Mouse (Mus musculus): ENCODE data around the gene Prrg4.
"Not testable (repeated sequence)": the region's sequence is repeated elsewhere in the genome, so short reads cannot be mapped to it uniquely, and the experiment has no call there.

The Prrg4 gene

DNA sequence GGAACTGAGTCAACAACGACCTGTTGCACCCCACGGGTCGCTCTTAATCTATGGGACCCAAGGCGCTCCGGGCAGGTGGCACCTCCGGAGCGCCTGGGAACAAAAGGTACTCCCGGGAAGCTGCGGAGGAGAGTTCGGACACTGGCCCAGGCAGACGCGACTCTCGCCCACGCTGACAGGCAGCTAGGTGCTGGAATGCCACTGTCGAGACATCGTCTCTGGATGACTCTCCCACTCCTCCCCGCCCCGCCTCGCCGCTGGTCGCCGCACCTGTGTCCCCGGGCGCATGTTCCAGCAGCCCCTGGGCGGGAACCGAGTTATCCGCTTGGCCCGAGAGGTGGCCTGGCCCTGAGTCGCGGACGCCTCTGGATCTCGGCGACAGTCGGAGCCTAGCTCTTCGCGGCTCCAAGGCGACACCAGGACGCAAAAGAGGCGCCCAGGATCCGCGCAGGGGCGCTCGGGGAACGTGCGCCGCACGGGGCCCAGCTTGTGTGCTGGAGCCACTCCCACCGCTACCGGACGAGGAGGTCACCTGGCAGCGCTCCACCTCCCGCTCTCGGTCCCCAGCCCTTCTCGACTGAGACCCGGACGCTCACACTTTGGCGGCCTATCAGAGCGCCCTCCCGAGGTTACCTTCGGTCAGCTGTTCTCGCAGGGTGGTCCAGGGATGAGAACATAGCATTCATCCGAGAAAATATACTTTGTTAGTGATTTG, at the start of gene Prrg4:
Prrg4 (minus strand) TSS at position 601 of the 715 bp plus-strand sequence.
- peak; percentile 81 to 84 for DNase-seq

DNA sequence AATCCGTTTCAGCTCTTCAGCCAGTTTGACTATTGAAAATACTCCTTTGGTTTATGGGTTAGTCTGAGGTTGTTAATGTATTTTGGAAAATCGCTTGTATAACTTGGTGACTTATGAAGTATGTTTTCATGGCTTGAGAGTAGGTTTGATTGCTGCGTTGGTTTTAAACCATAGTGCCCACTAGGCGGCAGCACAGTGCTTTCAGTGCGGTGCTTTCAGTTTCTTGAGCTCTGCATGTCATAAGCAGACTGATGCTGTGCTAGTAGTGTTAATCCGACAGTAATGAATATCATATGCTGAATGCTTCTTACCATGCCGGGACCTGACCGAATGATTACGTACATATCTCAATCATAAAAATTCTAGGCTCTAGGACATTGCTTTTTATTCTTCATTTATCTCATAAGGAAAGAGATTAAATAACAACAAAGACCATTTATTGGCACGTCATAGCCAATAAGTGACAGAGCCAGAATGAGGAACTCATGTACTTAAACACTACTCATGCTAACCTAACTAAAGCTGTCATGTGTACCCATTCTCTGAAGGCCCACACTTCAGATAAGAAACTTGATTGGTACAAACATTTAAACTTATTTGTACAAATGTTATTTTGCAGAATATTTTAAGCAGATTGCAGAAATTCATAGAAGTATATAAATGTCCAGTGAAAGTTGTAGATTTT, 38.3 kb upstream of the Prrg4 start:
- peak; percentile 66 to 86 for DNase-seq

DNA sequence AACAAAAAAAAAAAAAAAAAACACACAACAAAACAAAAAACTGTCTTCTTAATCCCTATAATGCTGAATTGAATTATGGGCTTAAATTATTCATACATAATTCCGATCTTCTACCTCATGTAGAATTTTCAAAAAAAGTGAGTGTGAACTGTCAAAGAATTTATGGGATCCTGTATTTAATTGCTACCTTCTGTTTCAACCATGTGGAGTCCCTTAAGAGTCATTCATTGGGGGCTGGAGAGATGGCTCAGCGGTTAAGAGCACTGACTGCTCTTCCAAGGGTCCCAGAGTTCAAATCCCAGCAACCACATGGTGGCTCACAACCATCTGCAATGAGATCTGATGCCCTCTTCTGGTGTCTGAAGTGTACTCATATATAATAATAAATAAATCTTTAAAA, 37.7 kb upstream of the Prrg4 start:
- DNase-seq = not testable (repeated sequence)

DNA sequence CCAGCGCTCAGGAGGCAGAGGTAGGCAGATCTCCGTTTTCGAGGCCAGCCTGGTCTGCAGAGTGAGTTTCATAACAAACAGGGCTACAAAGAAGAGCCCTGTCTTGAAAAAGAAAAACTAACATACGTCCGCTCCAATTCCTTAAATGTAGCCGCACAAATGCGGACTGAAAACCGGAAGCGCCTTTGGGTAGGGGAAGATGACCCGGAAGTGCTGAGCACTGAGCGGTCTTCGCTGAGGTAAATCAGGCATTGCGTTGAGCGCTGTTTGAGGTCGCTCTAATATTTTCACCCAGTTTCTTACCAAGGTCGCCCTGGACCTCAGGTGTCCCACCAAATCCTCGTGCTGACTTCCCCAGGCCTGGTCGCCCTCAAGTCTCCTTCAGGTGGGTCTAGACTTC, 36.4 kb upstream of the Prrg4 start:
- no peak for DNase-seq

DNA sequence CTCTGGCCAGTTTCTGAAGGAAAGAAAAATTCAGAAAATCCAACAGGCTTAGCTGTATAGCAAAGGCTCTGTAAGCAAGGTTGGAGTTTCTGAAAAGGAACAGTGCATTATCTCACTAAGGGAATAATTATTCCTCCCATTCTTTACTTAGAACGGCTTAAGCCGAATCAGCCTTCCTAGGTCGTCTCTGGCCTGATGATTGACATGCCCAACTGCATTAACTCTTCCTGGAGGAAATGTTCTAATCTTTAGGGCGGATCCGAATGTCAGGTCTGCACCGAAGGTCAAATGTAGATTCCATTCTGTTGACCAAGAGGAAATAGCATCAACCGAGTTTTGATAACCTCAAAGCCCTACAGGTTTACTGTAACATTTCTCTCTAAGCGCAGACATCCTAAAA, 29.1 kb upstream of the Prrg4 start:
- DNase-seq = no peak

DNA sequence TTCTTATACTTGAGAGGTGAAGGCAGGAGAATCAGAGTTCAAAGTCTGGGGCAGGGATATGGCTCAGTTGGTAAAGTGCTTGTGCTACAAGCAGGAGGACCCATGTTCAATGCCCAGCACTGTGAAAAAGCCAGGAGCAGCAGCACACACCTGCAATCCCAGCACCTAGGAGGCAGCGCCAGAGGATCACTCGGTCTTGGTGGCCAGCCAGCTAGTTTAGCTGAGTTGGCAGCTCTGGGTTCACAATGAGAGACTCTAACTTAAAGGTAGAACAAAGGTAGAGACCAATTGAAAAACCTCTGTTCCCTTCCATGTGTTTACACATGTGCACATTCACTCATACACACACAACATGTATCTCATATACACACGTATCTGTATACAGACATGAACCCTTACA, 19.4 kb upstream of the Prrg4 start:
- peak; percentile 61 to 75 for DNase-seq

DNA sequence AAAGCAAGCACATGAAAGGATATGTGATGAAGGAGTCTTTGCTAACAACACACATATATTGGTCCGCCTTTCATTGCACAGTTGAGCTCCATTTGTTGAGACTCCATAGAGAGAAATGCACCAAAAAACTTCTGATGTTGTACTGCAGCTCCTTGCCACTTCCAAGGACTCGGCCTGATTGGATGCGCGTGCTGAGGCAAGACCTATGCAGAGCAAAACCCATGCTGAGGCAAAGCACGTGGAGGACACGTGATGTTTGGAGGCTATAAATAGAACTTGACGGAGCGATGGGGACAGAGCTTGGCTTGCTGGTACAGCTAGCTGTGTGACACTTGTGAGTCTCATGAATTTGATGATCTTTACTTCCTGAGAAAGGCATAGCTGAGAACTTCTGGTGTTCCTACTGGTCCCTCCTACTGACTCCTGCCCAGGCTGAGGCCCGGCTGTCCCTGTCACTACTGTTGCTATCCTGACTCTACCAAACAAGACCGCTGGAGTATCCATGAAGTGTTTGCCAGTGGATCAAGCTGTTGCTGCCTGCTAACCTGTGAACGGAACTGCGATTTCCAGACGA, 17.7 kb upstream of the Prrg4 start, which contains the start of gene Ccdc73:
Ccdc73 (plus strand) TSS at position 524 of the 574 bp plus-strand sequence.
- DNase-seq = no peak

DNA sequence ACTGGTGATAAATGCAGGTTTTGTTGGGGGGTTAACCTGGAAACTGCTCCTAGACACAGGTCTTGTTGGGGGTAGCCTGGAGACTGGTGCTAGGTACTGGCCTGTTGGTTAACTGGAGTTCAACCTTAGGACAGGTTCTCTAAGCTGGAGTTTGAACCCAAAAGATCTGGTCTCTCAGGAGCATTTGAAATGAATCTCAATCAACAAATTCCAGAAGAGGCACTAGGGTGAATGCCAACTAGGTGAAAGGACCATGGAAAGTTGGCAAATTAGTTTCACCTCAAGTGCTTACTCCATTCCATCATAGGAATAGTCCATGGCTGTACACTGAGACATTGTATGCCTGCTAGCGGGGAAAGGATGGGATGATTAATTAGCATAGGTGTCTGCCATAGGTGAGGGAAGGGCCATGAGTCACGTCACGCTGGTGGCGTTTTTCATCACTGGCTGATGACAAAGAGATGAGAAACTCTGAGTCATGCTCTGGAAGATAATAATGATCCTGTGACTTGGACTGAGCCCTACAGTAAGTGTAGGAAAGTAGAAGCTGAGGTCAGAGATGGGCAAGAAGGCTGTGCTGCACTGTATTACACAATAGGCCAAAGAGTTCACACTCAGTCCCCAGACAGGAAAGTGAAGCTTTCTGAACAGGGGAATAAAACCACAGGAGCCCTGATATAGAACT, 14.6 kb upstream of the Prrg4 start:
- DNase-seq = peak; percentile 74 to 87

DNA sequence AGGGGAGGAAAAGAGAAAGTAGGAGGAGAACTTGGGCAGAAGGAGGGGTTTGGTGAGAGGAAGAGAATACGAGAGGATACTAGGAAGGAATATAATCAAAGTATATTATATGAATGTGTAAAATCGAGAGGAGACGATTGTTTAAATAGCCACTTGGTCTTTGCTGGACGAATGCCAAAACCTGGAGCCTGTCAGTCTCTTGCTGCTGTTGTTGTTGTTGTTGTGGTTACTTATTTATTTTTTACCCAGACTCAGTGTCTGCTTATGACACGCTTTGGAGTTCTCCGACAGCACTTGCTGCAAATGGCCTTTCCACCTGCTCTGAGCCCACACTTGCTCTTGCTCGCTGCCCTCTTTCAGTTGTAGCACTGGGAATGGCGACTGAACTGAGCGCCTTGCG, 10.8 kb upstream of the Prrg4 start:
- DNase-seq = peak; percentile 40 to 43

DNA sequence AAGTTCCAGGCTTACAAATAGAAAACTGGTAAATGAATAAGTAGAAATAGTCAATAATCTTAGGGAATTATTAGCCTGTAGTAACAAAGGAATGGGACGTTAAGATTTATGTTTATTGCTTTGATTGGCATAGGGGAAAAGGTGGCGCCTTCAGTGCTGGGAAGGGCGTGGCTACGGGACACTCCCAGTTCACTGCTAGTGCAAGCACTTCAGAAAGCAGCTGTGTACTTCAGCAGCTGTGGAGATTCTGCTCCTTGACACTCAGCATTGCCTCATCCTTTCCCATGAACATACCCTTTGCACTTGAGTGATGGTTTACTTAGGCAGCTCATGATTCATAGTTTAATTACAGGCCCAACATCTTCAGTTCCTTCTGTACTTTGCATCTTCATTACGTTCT, 9.4 kb upstream of the Prrg4 start:
- peak in 1 of 2 experiments; percentile 30 for DNase-seq

DNA sequence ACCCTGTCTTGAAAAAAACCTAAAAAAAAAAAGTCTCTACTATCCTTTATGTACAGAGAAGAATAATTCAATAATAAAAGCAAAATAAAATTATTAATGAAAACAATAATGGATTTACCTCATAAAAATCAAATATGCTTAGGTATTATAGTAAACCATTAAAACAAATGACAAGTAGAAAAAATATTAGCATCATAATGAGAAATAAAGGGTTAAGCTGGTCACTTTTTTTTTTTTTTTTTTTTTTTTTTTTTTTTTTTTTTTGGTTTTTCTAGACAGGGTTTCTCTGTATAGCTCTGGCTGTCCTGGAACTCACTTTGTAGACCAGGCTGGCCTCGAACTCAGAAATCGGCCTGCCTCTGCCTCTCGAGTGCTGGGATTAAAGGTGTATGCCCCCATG, 8.4 kb upstream of the Prrg4 start:
- DNase-seq = not testable (repeated sequence)

DNA sequence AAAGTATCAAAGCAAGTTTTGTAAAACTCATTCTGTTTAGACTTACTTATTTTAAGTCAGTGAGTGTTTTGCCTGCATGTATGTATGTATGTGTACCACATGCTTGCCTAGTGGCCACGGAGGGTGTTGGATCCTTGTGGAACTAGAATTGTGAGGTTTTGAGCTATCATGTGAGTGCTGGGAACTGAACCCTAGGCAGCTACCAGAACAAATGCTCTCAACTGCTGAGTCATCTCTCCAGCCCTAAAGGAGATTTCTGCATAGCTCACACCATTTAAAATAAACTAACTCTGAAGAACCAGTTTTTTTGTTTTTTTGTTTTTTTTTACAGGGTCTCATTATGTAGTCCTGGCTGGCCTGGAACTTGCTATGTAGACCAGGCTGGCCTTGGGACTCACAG, 6.5 kb upstream of the Prrg4 start:
- no peak for DNase-seq

DNA sequence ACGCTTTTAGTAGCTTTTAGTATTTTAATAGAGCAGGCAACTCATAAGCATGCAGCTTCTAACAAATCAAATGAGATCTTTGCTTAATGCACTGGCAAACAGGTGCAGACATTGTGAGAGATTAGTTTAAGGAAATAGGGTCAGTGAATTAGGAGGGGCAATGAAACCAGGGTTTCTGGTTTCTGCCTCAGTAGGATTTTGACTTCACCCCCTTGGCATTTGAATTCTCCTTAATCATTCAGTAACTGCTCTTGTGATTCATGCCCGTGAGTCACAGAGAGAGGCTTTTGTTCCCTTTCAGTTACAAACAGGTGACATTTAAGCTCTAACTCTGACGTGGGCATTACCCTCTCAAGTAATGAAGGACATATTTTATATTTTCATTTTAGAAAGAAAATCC, 6.1 kb upstream of the Prrg4 start:
- no peak for DNase-seq

DNA sequence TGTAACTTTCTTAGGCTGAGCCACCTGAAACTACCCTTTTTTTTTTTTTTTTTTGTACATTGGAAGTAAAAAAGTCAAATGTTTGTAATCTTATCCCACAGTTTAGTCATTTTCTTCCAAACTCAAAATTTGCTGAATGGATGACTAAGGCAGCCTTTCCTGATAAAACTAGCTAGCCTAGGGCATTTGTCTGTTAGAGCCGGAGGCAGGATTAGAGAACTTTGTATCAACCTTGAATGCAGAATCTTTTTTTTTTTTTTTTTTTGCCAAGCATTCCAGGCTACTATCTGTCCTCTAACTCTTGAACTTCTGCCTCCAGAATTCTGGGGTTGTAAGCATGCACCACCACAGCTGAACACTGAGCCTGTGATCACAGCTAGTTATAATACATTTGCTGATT, 5.2 kb upstream of the Prrg4 start:
- no peak for DNase-seq

DNA sequence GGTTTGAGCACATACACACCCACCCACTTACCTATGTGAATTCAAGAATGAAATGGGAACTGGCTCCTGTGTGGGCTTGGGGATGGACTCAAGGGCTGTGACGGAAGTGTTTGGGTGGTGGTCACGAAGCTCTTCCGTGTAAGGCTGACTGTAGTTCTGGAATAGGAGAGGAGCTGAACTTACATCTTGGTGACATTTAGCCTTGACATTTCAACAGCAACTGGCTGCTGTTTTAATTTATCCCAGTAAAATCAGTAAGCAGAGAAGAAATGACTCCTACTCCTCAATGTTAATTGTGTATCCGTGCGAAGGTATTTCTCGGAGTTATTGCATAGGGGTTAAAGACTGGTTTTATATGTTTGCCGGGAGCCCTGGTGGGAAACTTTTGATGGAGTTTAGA, 2.9 kb upstream of the Prrg4 start:
- no peak for DNase-seq

DNA sequence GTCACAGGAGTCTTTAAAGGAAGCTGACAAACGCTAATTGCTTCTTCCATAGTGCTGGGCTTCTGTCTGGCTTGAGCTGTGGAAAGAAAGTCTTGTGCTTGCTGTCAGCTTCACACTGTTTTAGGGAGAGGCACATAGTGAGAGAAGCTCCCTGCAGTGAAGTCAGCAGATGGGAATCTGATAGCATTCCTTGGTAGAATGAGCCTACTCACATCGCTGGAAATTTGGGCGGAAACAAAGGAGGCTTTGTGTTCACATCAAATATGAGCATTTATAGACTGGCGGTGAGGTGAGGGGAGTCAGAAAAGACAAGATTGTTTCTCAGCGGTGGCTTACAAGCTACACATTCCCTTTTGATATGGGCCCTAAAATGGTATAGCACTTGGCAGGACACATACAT, 2.0 kb upstream of the Prrg4 start:
- DNase-seq = no peak

DNA sequence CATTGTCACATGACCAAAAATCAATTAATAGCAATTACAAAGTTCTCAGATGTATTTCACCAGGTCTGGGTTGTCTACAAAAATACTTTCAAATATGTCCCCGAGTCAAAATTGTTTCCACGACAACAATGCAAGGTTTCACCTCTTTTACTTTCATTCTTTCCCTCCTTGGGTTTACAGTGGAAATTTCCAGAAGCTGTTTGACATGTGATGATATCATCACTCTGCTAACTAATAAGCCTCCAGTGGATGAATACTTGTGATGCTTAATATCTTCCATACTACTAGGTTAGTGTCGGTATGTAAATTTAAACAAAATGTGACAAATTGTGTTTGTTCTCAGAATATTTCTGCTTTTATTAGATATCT, 299 bp upstream of the Prrg4 start:
- DNase-seq = no peak

DNA sequence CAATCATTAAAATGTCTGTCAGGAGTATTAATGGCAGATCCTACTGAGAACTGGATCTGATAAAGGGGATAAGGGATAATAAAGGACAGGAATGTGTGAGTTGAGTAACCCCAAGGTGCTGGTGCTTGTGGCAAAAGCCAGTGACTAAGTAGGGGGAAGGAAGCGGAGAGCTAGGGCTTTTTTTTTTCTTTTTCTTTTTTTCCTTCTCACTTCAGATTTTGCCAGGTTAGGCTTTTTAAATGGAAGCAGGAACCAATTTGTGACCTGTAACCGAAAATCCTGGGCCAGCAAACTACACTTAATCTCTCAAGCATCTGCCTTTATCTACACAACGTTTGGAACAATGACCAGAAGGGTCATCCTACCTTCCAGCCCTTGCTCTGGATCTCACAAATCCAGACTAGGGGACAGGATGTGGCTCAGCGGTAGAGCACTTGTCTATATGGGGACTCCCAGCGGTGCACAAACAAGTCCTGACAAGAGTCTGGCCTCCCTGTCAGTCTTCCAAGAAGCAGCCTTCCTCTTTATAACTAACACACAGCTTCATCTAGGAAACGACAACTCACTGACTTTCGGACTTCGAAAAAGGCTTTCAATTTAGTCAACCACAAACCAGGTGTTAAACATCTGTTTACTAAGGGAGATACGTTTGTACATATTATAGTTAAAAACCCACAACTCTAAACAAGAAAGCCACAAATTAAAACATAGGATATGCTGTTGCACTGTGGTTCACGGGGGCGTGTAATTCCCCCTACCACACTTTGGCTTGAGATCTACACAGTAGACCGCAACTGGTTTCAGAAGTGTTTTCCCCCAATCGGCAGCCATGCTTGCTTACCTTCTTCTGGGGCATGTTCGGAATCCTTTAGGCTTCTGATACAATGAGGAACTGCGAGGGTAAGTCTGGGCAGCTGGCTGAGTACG, 1.2 kb downstream of the Prrg4 start:
- peak in 1 of 2 experiments; percentile 10 for DNase-seq

DNA sequence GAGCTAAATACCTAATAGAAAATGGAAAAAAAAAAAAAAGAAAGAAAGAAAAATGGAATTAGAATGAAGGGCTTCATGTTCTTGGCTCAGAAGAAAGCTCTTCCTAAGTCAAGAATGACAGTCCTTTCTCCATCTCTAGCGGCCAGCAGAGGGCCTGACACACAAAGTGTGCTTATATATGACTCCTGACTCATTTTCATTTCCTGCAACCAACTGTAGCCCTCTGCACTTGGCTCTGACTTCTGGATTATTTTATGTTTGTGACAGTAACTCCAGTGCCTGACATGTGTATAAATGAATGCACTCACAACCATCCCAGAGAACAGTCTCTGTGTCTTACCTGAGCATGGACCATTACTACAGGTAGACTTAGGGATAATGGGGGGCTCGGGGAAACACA, 2.0 kb downstream of the Prrg4 start:
- peak in 1 of 2 experiments; percentile 42 for DNase-seq

DNA sequence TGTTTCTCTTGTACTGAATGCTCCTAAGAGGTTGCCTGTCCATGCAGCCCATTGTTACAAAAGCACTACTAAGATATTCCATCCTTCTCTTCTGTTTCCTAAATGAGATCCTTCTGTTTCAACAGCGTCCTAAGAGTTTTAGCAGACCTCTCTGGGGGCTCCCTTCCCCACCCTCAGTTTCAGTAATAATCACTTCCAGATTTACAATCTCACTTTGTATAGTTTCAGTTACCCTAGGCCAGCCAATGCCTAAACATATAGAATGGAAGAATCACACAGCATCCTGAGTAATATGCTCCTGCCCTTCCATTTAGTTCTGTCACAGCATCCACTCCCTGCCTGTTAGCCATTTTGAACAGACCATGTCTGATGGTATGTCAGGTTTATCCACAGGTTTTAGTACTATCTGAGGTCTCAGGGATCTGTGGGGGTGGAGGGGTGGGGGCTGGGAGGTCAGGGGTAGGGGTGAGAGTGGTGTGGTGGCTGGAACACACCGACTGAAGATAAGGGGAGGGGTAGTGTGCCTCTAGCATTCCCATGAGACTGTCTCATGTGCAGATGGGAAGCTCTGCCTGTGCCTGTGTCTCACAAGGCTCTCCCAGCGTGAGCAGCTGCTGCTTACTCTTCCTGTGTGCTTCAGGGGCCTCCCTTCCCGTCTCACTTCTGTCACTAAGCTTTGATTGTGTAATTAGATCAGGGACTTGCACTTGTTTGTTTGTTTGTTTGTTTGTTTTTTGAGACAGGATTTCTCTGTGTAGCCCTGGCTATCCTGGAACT, 2.9 kb downstream of the Prrg4 start:
- DNase-seq = no peak

DNA sequence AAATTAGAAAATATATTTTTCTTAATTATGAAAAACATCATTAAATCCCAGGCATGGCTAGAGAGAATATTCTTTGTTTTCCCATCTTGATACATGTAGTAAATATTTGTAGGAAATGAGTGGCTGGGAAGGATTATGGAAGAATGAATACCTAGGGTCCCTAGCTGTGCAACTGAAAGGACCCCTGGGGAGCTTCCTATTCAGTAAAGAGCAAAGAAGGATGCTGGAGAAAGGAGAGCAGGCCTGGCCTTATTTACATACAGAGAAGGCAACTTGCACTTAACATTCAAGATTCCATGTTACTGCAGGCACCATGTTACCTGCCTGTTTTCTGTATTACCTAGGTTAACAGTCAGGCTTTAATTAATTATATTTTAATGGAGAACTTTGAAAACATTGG, 7.1 kb downstream of the Prrg4 start:
- no peak for DNase-seq

DNA sequence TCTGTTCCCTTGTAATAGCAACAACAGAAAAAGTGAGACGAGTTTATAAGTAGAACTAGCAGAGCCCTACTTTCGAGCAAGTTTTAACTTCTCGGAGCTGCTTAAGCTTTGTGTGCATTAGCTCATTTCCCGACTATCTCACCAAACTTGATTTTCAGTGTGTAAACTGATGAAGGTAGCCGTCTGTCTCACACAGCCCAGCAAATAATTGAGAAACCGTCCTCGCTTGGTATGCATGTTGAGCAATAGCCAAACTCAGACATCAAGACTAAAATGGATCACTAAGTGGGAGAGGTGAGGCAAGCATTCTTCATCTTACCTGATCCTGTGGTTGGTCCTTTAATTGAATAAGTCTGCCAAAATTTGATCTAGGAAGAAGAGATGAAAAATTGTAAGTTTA, 7.9 kb downstream of the Prrg4 start:
- DNase-seq = no peak

Data from kidney, adult 8-10 months (tissue).